Mouse (Mus musculus): Measurements from ENCODE around the gene Fam172a. TPM values are rescaled to one million over a fixed set of nuclear protein-coding genes. Genes with fewer than 3 reads are reported as not detected.

Fam172a gene
- total RNA-seq, 4 experiments from 2014 or later = 10.4 to 11.7 (median 11.0) TPM

DNA sequence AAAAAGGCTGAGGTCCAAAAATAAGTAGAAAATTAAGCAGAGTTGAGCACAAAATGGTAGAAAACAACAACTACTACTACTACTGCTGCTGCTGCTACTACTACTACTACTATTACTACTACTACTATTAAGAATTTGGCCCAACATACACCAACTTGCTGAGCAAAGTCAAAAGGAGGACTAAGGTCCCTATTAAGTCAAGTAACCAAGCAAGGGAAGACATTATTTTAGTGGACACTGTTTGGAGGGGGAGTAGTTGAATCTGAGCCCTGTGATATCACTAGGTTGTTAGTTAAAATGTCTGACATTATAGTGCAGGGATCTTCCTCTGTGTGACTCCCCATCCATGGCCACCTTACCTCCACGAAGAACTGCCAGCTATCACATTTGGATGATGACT, 476.2 kb downstream of the Fam172a start:
- no peak for DNase-seq (ENCODE audit: low spot score)

DNA sequence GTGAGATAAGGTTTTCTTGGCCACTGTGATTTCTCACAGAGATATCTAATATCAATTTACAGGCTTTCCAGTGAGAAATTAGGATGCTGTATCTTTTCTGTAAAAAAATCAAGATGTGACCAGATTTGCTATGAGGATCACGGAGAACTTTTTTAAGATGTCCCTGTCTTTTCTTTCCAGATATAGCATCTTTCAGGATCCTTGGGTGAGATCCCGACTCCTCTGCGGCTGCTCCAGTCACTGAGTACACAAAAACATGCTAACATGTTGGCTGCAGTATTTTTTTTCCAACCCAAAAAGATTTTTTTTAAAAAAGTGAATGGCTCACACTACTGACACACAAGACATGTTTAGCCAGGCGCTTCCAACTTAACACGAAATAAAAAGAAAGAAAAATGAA, 476.9 kb downstream of the Fam172a start:
- DNase-seq (ENCODE audit: low spot score) = no peak

DNA sequence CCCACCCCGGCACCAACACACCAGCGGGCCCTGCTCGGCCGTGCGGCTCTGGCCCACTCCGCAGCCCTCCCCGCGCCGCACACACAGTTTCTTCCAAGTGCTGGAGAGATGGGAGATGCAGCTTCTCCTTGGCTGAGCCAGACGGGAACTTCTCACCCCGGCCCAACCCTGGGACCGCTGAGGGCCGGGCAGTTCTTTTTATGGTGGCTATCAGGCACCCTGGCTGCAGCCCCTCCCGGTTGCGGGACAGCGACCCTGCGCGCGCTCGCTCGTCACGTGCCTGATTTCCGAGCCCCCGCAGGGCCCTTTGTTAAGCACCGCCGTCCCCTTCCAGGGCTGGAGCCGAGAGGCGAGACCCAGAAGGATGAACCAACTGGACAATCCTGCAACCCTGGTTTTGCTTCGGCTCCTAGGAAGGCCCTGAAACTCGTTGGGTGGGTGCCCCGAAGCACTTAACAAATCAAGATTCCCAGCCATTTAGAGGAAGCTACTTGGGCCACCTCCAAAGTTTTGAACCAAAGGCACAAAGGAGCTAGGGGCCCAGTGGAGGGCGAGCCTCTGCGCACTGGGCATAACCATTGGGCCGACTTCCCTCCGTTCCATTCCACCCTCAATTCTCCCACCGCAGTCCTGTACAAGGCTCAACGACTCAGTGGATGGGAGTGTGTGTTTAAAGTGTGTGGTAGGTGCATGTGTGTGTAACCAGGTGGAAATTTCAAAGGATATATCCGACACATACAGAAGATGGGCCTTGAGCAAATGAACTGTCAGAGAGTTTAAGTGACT, 477.7 kb downstream of the Fam172a start:
- DNase-seq (ENCODE audit: low spot score) = no peak

DNA sequence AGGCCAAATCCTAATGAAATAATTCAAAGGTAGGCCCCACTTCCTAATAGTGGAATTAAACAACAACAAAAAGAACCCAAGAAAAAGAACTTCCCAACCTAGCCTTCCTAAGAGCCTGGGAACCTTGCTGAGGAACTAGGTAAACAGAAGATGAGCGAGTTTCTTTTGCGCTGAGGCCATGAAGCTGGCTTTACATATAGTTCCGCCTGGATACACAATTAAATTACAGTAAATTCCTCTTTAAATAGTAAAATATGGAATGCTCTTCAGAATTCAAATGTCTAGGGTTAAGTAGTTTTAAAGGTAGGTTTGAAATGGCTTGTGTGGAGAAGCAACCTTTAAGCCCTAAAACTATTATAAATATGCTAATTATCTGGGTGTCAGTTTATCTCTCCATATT, 478.4 kb downstream of the Fam172a start:
- DNase-seq (ENCODE audit: low spot score) = no peak

DNA sequence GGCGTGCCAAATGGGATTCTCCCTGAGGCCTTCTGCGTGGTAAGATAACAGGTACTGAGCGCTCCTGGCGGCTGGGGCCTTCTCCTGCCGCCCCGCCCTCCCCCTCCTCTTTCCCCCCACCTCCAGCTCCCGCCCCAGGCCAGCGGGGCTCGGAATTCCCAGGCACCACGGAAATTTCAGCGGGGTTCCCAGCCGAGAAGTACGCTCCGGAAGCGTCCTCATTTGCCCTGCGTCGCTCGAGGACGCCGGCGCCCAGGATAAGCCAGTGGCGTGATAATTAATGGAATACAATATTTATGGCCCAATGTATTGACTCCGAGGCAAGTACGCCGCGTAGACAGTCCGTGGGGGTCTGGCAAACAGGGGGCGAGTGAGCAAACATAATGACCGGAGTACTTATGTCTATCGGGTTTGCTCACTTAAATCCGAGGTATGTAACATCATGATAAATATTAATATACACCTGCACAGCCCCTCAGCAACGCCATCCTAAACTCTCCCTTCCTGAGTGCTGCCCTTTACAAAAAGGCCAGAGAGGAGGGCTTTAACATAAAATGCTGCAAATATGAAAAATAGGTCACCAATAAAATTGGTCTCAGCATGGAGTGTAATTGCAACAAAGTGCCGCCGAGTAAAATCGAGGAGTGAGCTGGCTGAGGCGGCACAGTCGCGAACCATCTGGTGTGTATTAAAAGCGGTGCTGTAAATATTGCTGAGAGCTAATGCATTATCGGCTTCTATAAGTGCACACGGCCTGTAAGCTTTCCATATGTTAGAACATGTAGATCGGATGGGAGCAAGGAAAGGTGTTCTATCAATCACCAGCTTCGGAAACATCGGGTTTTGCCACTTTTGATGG, 479.5 kb downstream of the Fam172a start:
- no peak for DNase-seq (ENCODE audit: low spot score)

DNA sequence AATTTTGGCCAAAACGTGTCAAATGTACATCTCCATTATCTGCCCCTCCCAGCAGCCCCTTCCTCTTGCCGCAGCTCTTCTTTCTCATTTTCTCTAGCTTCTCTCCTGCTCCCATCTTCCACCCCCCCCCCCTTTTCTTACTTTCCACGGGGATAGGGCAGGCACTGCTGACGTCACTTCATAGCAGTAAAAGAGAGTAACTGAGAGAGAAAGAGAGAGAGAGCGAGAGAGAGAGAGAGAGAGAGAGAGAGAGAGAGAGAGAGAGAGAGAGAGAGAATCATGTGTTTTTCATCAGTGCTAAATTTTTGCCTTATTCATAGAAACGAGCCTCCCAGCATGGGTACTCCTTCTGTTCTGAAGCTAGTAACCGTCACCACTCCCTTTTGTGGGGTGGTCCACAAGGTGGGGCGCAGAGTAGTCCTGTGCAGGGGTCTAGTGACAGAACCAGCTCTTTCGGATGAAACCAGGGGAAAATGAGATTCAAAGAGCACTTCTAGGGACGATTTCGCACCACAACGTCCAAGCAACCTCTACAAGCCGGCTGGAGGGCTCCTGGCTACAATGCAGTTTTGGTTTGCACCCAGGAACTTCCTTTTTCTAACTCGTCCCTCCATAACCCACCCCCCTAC, 480.2 kb downstream of the Fam172a start:
- DNase-seq (ENCODE audit: low spot score) = no peak

DNA sequence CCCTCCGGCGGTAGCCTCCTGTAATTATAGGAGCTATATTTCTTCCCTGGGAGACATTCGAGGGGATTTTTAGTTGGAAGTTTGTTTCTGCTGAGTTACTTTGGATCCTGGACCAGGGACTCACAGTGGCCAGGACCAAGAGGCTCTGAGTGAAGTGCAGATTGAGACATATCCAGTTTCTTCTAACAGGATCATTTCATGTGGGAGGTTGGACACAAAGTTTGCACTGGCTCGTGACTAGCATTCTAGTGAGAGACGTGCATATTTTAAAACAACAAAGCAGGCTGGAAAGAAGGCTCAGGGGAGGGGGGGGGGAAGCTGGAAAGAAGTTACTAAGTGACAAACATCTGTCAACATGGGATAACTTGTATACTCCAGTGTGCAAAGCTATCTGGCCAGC, 481.2 kb downstream of the Fam172a start:
- DNase-seq (ENCODE audit: low spot score) = no peak

DNA sequence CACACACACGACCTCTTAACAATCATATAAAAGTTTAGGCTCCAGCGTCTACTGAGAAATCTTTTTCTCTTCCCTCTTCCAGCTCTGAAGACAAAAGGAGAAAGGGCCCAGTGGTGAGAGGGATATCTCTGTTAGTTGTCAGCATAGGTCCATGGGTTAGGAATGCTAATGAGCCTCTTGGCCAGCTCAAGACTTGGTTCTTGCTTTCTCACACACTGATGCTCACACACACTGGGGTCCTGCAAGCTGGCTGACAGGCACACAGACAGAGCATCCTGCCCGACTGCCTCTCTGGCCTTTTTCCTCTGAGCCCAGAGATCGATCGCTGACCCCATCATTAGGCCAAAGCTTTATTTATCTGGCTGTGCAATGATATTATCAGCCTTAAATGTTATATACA, 482.2 kb downstream of the Fam172a start:
- no peak for DNase-seq (ENCODE audit: low spot score)

DNA sequence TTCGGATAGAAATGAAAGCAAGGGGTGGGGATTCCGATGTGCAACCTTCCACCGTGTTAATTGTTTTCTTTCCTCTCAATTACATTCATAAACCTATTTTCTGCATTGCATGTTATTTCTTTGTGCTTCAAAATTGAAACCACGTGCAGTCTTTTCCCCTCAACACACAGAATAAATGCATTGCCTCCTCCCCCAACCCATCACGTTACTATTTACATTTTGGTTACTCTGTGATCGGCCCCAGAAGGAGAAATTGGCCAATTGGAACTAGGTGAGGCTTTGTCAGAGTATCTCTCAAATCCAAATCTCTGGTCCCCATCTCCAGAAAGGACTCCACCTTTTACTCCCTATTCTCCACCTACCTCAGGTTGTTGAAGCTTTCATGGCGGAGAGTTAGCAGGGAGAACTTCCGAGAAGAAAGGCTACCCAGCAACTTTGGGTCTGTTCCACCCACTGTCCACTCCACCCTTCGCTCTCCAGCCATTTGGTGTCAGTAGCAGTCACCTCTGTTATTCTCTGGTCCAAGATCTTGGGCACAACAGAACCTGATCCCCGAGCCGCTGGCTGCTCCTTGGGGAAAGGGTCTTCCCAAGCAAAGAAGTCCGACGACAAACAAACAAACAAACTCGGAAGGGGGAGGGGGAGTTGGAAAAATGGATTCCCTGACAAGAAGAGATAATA, 483.1 kb downstream of the Fam172a start:
- DNase-seq (ENCODE audit: low spot score) = no peak

DNA sequence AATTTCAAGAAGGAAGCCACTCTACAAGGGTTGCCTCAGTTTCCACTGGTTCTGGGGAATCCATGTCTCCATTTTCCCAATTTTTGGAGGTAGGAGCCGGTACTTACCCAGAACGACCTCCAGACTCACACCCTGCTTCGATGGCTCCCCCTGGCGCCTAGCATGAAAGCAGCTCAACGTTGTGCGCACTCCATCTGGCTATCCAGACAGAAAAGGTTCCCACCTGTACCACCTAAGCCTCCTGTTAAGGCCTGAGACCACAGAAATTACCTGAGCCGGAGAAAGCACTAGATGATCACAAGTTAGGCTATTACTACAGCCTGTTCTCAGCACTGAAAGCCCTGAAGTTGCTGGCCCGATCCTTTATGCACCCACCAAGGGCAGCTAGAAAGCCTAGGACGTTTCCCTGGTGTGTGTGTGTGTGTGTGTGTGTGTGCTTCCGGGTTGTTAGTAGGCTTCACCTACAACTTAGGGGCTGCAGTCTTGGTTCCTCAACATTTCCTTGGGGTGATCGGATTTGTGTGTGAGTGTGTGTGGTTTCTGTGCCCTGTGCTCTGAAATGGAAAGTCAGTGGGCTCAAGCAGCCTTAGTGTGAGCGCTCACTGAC, 484.6 kb downstream of the Fam172a start:
- no peak for DNase-seq (ENCODE audit: low spot score)

DNA sequence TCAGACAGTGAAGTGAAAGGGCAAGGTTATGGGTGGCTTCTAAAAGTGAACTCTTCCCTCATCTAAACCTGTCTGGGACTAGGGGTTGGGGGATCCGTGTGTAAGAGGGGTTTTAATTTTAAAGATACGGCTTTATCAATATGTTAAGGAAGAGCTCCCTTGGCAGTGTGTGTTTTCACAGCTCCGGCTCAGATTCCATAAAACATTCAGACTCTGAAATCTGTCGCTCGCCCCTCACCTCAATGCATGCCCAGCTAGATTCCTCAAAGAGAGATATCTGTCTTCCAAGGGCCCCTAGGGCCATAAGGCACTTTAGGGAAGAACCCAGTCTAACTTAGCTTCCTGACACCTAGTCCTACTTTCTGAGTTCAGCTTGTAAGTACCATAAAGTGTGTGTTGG, 486.0 kb downstream of the Fam172a start:
- DNase-seq (ENCODE audit: low spot score) = no peak

DNA sequence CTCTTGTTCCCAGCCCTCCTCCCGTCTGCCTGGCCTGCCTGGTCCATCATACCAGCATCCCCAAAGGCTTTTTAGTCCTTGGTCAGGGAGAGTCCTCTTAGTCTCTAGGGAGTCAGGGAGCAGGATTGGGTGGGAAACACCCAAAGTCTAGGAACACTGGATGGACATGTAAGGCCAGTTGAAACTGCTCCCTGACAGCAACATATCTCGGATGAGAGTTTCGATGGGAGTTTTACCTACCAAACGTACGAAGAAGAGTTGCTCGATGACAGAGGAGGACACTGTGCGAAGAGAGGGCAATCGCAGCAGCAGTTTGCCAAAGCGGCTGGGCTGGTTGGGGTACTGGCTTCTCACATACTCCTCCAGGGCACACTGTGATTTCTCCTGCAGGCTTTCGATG, 487.8 kb downstream of the Fam172a start:
- DNase-seq (ENCODE audit: low spot score) = no peak

DNA sequence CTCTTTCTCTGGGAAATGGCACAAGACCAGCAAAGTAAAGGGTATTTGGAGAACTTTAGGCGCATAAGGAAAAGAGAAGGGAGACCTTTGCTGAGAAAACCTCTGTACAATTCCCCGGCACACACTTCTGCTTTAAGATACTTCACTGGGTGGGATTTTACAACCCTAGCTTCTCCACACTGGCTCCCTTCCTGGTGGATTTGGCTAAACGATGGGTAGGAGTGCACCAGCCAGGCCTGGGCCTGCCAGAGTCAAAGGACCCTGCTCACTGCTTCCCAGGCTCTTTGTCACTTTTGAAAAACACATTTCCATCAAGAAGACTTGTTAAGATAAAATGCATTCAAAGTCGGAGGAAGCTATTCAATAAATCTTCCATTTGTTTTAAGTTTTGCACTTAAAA, 491.4 kb downstream of the Fam172a start:
- DNase-seq (ENCODE audit: low spot score) = no peak

DNA sequence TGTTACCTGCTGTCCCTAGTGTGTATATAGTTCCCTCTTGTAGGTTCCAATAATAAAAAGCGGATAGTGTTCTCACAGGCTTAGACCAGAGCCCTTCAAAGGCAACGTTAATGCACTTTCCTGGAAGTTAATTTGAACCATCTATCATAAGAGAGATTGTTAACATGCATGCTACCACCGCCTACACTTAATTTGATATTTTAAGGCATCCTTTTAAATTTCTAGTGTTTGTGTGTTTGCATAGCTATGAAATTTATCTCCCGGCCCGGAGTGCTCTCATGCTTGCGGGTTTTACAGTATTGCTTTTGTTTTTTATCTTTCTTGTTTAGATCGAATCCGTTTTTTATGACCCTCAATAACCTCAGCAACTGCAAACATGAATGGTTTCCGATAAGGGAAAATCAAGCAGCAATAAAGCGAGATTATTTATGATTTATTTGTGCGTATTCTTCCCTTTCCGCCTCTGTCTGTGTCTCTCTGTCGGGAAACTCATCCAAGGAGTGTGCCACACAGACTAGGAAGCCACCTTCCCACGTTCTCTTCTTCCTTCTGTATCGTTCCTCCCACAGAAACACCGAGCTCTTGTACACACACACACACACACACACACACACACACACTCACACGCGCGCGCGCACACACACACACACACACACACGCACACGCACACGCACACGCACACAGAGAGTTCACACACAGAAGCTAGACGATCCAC, 492.5 kb downstream of the Fam172a start:
- DNase-seq (ENCODE audit: low spot score) = no peak

DNA sequence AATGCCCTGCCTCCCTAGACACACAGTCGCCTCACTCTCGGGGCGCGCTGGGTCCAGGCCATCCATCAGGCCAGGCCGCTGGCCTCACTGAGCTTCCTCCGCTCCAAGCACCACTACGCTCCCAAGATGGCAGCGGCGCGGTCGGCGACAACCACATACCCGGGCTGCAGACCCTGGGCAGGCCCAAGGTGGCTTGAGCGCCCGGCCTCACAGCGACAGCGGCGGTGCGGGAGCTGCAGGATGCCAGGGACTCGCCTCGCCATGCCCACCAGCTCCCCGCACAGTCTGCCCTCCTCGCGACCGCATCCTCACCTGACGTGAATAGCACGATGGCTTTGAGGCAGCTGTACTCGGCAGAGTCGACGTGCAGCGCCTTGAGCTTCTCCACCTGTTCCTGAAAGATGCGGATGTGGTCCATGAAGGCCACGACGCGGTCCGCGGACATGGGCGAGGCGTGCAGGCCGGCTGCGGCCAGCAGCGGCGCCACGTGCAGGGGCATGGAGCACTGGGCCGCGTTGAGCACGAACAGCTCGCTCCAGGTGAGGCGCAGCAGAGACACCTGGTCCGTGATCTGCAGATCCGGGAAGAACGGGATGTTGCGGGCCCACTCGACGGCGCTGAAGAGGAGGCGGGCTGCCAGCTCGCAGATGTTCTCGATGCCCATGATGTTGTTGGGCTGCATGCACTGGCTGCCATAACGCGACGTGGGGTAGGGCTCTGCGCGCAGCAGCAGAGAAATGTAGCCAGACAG, 493.2 kb downstream of the Fam172a start:
- no peak for DNase-seq (ENCODE audit: low spot score)

DNA sequence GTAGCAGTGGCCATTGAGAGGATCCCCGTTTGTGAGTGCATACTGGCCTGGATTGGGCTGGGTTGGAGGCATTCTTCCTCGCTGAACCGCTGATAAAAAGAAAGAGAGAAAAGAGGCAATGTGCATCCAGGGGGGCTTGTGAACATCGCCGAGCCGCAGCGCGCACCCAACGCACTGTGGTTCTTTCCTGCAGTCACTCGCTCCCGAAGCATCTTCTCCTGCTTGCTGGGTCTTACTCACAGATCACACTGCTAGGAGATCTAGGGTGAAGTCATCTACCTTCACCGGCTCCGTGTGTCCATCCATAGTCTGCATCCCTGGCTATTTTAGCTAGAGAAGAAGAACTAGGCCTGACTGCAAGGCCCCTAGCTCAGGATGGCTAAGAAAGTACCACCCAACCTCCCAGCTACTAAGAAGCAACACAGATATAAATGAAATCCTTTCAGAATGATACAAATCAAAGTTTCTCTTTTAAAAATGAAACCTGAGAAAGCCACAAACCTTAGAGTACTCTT, 493.8 kb downstream of the Fam172a start:
- DNase-seq (ENCODE audit: low spot score) = no peak

DNA sequence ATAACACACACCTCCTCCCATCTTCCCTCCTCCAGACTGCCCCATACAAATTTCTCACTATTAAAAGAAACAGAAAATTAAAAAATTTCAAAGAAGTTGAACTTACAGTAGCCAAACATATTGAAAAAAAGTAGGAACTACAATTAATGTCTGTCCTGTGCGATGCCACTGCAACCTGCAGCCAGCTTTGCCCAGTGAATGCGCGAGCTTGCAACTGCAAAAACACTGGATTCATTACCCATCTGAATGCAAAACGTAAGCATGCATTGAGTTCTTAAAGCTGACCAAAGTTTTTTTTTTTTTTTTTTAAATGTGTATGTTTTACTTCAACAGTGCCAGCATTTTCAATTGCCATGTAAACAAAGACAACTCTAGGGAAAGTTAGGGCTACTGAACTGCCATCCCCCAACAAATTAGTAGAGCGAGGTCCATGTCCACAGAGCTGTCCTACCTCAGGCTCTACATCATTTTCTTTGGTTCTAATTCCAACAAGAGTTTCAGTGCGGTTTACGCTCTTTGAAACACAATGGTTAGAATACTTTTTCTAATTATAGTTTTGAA, 494.5 kb downstream of the Fam172a start:
- DNase-seq (ENCODE audit: low spot score) = no peak

DNA sequence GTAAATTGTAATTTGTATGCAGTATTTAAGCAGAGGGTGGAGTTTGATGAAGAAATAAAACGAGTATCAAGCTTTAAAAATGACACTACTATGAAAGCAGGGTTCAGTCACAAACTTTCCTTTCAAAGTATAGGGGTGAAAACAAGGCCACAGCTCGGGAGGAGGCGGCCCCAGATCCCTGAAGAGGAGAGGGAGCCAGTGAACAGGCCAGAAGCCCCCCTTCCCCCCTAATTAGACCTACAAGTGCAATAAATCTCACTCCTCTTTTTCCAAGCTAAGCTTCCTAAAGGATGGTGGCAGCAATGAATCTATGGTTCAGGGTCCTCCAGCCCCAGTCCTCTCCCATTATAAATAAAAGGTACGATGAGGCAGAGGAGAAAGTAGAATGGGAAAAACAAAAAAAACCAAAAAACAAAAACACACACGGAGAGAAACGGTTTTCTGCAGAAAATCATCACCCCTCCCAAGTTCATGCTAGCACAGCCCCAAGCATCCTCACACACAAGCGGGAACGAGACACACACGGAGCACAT, 495.5 kb downstream of the Fam172a start:
- no peak for DNase-seq (ENCODE audit: low spot score)

DNA sequence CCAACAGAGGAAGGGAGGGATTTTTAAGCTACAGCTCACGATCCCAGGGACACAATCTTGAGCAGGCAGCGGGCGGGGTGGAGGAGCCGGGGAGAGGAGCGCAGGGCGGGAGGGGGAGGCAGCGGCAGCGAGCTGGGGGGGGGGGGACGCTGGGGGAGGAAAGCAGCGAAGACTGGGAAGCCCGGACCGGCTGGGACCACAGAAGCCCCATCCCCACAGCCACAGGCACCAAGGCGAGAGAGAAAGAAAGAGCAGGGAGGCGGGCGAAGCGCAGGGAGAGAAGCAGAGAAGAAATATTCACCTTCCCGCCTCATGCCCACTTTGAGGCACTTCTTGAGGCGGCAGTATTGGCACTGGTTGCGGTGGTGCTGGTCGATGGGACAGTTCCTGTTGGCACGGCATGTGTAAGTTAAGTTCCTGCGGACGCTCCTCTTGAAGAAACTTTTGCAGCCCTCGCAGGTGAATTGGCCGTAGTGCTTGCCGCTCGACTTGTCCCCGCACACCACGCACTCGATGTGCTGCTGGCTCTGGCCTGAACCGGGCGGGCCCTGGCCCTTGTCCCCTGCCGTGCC, 496.1 kb downstream of the Fam172a start:
- DNase-seq (ENCODE audit: low spot score) = no peak

Data from heart, adult 8-10 months (tissue).